Mouse (Mus musculus) liver, postnatal 0 days (tissue): Measurements from ENCODE around the gene Tle4. TPM values are rescaled to one million over a fixed set of nuclear protein-coding genes. Genes with fewer than 3 reads are reported as not detected.

Experiments used
- ATAC-seq: fragments of 200-750 bp; cut with Nextera tagmentation; 2 replicates; pipeline ENCODE4 v1.8.0; 2017; ENCODE audit warnings: mild to moderate bottlenecking, moderate library complexity
- DNase-seq: peaks from one replicate; pipeline ENCODE4 v3.0.0-alpha.2; 2016
- H3K27ac ChIP-seq: fragments of 300-500 bp; sonication (generic); 2 replicates; pipeline ENCODE4 v1.5.1; 2014; ENCODE audit warnings: antibody characterized with exemption, moderate library complexity, mild to moderate bottlenecking, low read depth
- H3K27me3 ChIP-seq: fragments of 300-500 bp; sonication (generic); 2 replicates; pipeline ENCODE4 v1.6.1; 2014; ENCODE audit warnings: low read length, control low read depth, mixed read lengths; ENCODE audit not compliant: insufficient read depth
- H3K36me3 ChIP-seq: fragments of 300-500 bp; sonication (generic); replicated peaks from 2 replicates; pipeline ENCODE4 v1.6.1; 2014; ENCODE audit warnings: mild to moderate bottlenecking, control low read depth, low read length, moderate library complexity, mixed read lengths; ENCODE audit not compliant: insufficient read depth
- H3K4me1 ChIP-seq: fragments of 300-500 bp; sonication (generic); 2 replicates; pipeline ENCODE4 v1.6.1; 2014; ENCODE audit warnings: antibody characterized with exemption, mild to moderate bottlenecking, control low read depth; ENCODE audit not compliant: insufficient read depth
- H3K4me2 ChIP-seq: fragments of 300-500 bp; sonication (generic); 2 replicates; pipeline ENCODE4 v1.6.1; 2014; ENCODE audit warnings: low read depth, mild to moderate bottlenecking, low read length, moderate library complexity, mixed read lengths
- H3K4me3 ChIP-seq: fragments of 300-500 bp; sonication (generic); 2 replicates; pipeline ENCODE4 v1.5.1; 2014; ENCODE audit warnings: low read depth, low read length
- H3K9ac ChIP-seq: fragments of 300-500 bp; sonication (generic); replicated peaks from 2 replicates; pipeline ENCODE4 v1.6.1; 2014; ENCODE audit warnings: mild to moderate bottlenecking, moderate library complexity
- H3K9me3 ChIP-seq: fragments of 300-500 bp; sonication (generic); 2 replicates; pipeline ENCODE4 v1.6.1; 2016; ENCODE audit warnings: mild to moderate bottlenecking, control low read depth, low read length, mixed read lengths
- CTCF ChIP-seq: sonication (generic); IDR thresholded peaks from 2 replicates; pipeline ENCODE4 v1.5.1; 2016; ENCODE audit warnings: antibody characterized with exemption, low read depth
- EP300 ChIP-seq: IDR thresholded peaks from 2 replicates; pipeline ENCODE4 v1.6.1; 2016; ENCODE audit warnings: antibody characterized with exemption, low read depth, mild to moderate bottlenecking
- WGBS: fragments of 180-500 bp; shearing (Covaris S2); extraction: QIAGEN DNeasy Blood & Tissue Kit; methylation state at CpG from one replicate; pipeline ENCODE4 v1.1.7; 2014; ENCODE audit not compliant: insufficient replicate concordance; 5-methylcytosine and 5-hydroxymethylcytosine counted together
- polyA plus RNA-seq: library from polyadenylated mRNA; unstranded; fragments of >200 nt; fragmentation: Nextera tagmentation; extraction: Ambion mirVana; gene quantifications from 2 replicates; pipeline ENCODE4 v1.2.1, GENCODE M21; 2015

Tle4 gene
- polyA plus RNA-seq, 1 experiment from 2014 or later = 3.1 TPM

- 81% methylated on average over 8 of the region's 8 CpGs for WGBS
- H3K4me2 ChIP-seq = no peak overlapping the region
- H3K9me3 ChIP-seq = no peaks in the 10 kb centered on the region
- TF ChIP-seq CTCF = no peak
- TF ChIP-seq EP300 = no peak
- no peak overlapping the region for H3K4me3 ChIP-seq
- no peaks in the 10 kb centered on the region for H3K27me3 ChIP-seq
- H3K27ac ChIP-seq = no peak overlapping the region
- ATAC-seq (no peak), DNase-seq (no peak)
- no peaks in the 10 kb centered on the region for H3K4me1 ChIP-seq
- H3K9ac ChIP-seq = no peak overlapping the region
- H3K36me3 ChIP-seq = peaks cover 30% of the 10 kb centered on the region
Observed at GRCm38 (mm10) chr19:14466020-14466419, 131.8 kb downstream of the Tle4 start.

GRCm38 (mm10) chr19:14463281-14464079 is 134.4 kb downstream of the Tle4 start:
- Histone ChIP-seq H3K4me1 (no peaks in the 10 kb centered on the region), H3K9me3 (no peaks in the 10 kb centered on the region), H3K4me2 (no peak overlapping the region), H3K9ac (no peak overlapping the region), H3K4me3 (no peak overlapping the region), H3K27ac (no peak overlapping the region), H3K27me3 (no peaks in the 10 kb centered on the region), H3K36me3 (peaks cover 34% of the 10 kb centered on the region)
- no peak for ATAC-seq
- no peak for DNase-seq
- TF ChIP-seq EP300 (no peak), CTCF (no peak)
- WGBS = 95% methylated on average over 5 of the region's 5 CpGs

GRCm38 (mm10) chr19:14453486-14453885 is 144.4 kb downstream of the Tle4 start:
- no peaks in the 10 kb centered on the region for H3K9me3 ChIP-seq
- H3K27ac ChIP-seq = no peak overlapping the region
- no peak overlapping the region for H3K9ac ChIP-seq
- WGBS = 88% methylated on average over 10 of the region's 10 CpGs
- DNase-seq (no peak), ATAC-seq (no peak)
- no peaks in the 10 kb centered on the region for H3K4me1 ChIP-seq
- TF ChIP-seq EP300 = no peak
- TF ChIP-seq CTCF = no peak
- H3K4me2 ChIP-seq = no peak overlapping the region
- H3K4me3 ChIP-seq = no peak overlapping the region
- H3K36me3 ChIP-seq = peaks cover 56% of the 10 kb centered on the region
- no peaks in the 10 kb centered on the region for H3K27me3 ChIP-seq

GRCm38 (mm10) chr19:14451329-14451728 is 146.5 kb downstream of the Tle4 start:
- Histone ChIP-seq H3K4me2 (no peak overlapping the region), H3K27me3 (no peaks in the 10 kb centered on the region), H3K4me1 (no peaks in the 10 kb centered on the region), H3K27ac (no peak overlapping the region), H3K36me3 (peaks cover 48% of the 10 kb centered on the region), H3K4me3 (no peak overlapping the region), H3K9ac (no peak overlapping the region), H3K9me3 (no peaks in the 10 kb centered on the region)
- no peak for ATAC-seq
- DNase-seq = no peak
- TF ChIP-seq EP300 (no peak), CTCF (no peak)
- WGBS = 93% methylated on average over 6 of the region's 6 CpGs

- no peak overlapping the region for H3K9ac ChIP-seq
- DNase-seq (no peak), ATAC-seq (no peak)
- TF ChIP-seq CTCF (peak; percentile 64), EP300 (no peak)
- no peak overlapping the region for H3K27ac ChIP-seq
- H3K27me3 ChIP-seq = no peaks in the 10 kb centered on the region
- H3K36me3 ChIP-seq = peaks cover 41% of the 10 kb centered on the region
- 84% methylated on average over 3 of the region's 3 CpGs for WGBS
- H3K4me3 ChIP-seq = no peak overlapping the region
- H3K4me2 ChIP-seq = no peak overlapping the region
- no peaks in the 10 kb centered on the region for H3K4me1 ChIP-seq
- H3K9me3 ChIP-seq = no peaks in the 10 kb centered on the region
Observed at GRCm38 (mm10) chr19:14449738-14450137, 148.1 kb downstream of the Tle4 start.

GRCm38 (mm10) chr19:14448586-14448985 is 149.3 kb downstream of the Tle4 start:
- 91% methylated on average over 2 of the region's 2 CpGs for WGBS
- H3K36me3 ChIP-seq = peaks cover 31% of the 10 kb centered on the region

More at GRCm38 (mm10) chr19:14448586-14448985, 149.3 kb downstream of the Tle4 start:
- Histone ChIP-seq H3K27ac (no peak overlapping the region), H3K4me3 (no peak overlapping the region), H3K9me3 (no peaks in the 10 kb centered on the region), H3K4me2 (no peak overlapping the region), H3K4me1 (no peaks in the 10 kb centered on the region), H3K27me3 (no peaks in the 10 kb centered on the region), H3K9ac (no peak overlapping the region)
- no peak for ATAC-seq
- TF ChIP-seq EP300 (no peak), CTCF (no peak)
- no peak for DNase-seq
